Mouse (Mus musculus): ENCODE measurements at regions not wholly inside any gene's neighbourhood (a gene's known extent, or its start where the extent isn't known, plus 50 kb on each side); places are given as distances from the start of the nearest gene placed in this dataset.
A peak's percentile ranks its signal among the peaks of the same experiment; 100 is the strongest.

DNA sequence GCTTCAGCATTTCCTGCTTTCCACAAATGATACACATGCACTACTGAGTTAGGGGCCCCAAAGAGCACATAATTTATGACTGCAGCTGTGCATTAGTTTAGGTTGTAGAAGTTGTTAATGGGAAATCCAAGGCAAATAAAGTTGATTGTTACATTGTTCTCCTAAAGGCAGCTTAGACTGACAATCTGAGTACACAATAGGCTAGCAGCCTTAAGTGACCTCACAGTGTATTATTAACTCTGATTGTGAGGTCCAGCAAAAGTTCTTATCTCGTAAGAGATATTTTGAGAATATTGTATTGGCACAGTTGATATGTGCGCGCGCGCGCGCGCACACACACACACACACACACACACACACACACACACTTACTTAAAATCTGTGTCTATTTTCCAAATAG lies 70.5 kb upstream of the Yae1d1 start:
- no peak for DNase-seq (ENCODE audit: low read depth, low spot score)

DNA sequence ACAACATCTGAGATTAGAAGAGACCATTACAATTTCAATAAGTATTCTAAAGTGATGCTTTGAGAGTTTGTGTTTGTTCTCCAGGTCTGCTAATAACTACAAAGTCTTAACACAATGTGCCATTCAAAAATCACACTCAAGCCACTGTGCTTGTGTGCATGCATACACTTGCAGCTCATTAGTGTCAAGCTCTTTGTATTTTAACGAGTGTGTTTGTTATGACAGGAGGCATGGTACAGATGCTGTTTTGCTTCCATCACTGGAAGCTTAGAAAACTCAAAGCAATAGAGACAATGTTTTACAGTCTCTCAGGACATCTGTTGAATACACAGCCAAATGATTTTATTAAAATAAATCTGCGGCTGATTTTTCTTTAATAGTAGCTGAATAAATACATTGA lies 67.1 kb upstream of the Yae1d1 start:
- no peak for DNase-seq (ENCODE audit: low read depth, low spot score)

DNA sequence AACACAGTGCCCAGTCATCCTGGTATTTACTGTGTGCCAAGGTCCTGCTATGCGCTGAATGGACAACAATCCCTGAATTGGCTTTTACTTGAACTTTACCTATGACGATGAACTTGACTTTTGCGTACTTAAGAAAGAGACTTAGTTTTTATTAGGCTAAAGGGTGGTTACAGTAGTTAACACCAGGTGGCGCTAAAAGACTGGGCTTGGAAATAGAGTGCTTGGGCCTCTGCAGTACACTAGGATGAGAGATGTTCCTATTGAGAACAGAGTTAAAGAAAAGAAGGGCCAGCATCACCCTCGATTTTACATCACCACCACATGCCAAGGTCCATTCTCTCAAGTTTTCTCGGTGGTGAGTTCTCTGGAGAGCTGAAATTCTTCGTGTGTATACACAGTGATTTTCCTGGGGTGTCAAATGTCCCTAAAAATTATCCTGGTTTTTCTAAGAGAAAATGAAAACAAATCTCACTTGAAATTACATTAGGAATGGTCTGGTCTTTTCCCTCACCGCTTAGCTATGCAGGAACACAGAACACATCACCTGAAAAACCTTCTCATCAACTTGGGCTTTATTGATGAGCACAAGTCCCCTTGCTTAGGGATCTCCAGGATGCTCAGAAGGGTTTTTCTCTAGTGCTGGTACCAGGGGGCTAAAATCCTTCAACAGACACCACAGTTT lies 64.2 kb upstream of the Yae1d1 start:
- peak; percentile 48 for DNase-seq (ENCODE audit: low read depth, low spot score)

DNA sequence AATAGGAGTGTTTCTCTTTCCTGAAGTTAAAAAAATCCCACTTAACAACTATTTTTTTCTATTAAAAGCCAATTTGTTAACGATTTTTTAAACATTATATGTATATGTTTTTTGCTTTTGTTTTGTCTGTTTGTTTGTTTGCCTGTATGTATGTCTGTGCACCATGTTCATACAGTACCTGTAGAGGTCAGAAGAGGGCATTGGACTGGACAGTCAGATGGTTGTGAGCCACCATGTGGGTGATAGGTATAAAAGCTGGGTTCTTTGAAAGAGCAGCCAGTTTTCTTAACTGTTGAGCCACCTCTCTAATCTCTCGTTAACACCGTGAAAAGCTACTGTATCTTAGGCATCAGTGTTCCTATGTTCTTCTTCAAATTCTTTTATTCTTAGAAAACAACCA lies 63.7 kb upstream of the Yae1d1 start:
- DNase-seq (ENCODE audit: low read depth, low spot score): no peak

DNA sequence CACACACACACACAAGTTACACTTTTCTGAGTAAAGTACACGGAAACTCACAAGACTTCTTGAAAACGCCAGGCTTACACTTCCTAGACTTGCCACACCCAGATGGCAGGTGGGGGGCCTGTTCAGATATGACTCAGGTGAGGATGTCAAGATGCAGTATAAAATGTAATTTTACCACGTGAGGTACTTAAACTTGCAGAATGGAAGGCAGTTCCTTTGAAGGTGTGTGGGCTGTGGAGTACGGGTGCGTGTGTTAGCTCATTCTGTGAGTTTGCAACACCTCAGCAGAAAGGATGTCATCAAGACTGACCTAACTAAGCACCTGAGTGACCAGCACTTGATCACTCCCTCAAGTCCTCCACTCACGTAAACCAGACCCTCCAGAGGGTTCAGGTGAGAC lies 50.0 kb upstream of the Yae1d1 start:
- DNase-seq (ENCODE audit: low read depth, low spot score): no peak
